ENCODE assay signal across 10 mouse cellular contexts in genomic region chr9:57501861-57502260, GRCm38 (mm10). TPM values are rescaled to one million over a fixed set of nuclear protein-coding genes. Genes with fewer than 3 reads are reported as not detected.
DNase-seq lines count a peak whose midpoint lies in the region; ATAC-seq and TF ChIP-seq lines count a peak whose summit lies in the region.
"Had no signal": no experiment of that assay in that cellular context is flagged by ENCODE, and none has a peak within 500 bp of the region (broad histone marks: within the 10 kb centered on the region; RNA-seq: fewer than 3 reads in every experiment).

No protein-coding gene starts in this region.

- no peak for ATAC-seq in kidney, postnatal 0 days (replicated peaks; ENCODE audit: low FRiP score, low read depth)
- peak; percentile 71 for ATAC-seq in hindbrain, embryonic 14.5 days (ENCODE audit: low FRiP score)
- ATAC-seq in neural tube, embryonic 14.5 days (ENCODE audit: low read depth): peak; percentile 57
- ATAC-seq: Patski had no signal

- peaks cover 21% of the 10 kb centered on the region for H3K4me1 ChIP-seq in kidney, postnatal 0 days (replicated peaks; ENCODE audit: insufficient read depth, low read length)
- peaks cover 63% of the 10 kb centered on the region for H3K4me1 ChIP-seq in hindbrain, embryonic 14.5 days (replicated peaks; ENCODE audit: control insufficient read depth, insufficient read depth, low read length)
- peaks cover 65% of the 10 kb centered on the region for H3K4me1 ChIP-seq in neural tube, embryonic 14.5 days (ENCODE audit: control insufficient read depth, insufficient read depth, low read length)
- peaks cover 11% of the 10 kb centered on the region for H3K4me1 ChIP-seq in thymus, adult 2 months (replicated peaks; ENCODE audit: control insufficient read depth, insufficient read depth, low read length)

- under 1% methylated on average over 20 of the region's 20 CpGs for WGBS in kidney, postnatal 0 days
- under 1% methylated on average over 20 of the region's 20 CpGs for WGBS in hindbrain, embryonic 14.5 days
- under 1% methylated on average over 20 of the region's 20 CpGs for WGBS in neural tube, embryonic 14.5 days
- 7% methylated on average over 20 of the region's 20 CpGs for WGBS in thymus, adult 2 months

- peak; percentile 46 for DNase-seq in kidney, postnatal 0 days (ENCODE audit: low spot score)
- DNase-seq in kidney, adult 8-10 months: no peak
- peak; percentile 45 for DNase-seq in embryo, embryonic 9.5 days (ENCODE audit: extremely low spot score)
- peak; percentile 77 for DNase-seq in hindbrain, embryonic 14.5 days (ENCODE audit: low spot score)
- no peak for DNase-seq in cerebellum, postnatal 25 days
- DNase-seq in adrenal gland, postnatal 10 days: no peak
- no peak for DNase-seq in thymus, adult 2 months

- no peak overlapping the region for H3K4me3 ChIP-seq in kidney, postnatal 0 days (replicated peaks; ENCODE audit: low read depth, low read length)
- H3K4me3 ChIP-seq in hindbrain, embryonic 14.5 days (replicated peaks; ENCODE audit: low read length): peak overlapping the region; percentile 24
- H3K4me3 ChIP-seq in neural tube, embryonic 14.5 days (ENCODE audit: low read depth, low read length): peak overlapping the region; percentile 21
- H3K4me3 ChIP-seq in thymus, adult 2 months (ENCODE audit: control insufficient read depth, insufficient read depth, low read length): no peak overlapping the region

- H3K27me3 ChIP-seq in kidney, postnatal 0 days (ENCODE audit: insufficient read depth, low read length): peaks cover 33% of the 10 kb centered on the region
- H3K27me3 ChIP-seq in hindbrain, embryonic 14.5 days (ENCODE audit: control insufficient read depth, insufficient read depth, low read length): peaks cover 39% of the 10 kb centered on the region
- peaks cover 12% of the 10 kb centered on the region; the same call in 1 of the 2 replicates for H3K27me3 ChIP-seq in neural tube, embryonic 14.5 days (ENCODE audit: control insufficient read depth, insufficient read depth, low read length)
- H3K27me3 ChIP-seq in thymus, adult 2 months (ENCODE audit: control insufficient read depth, insufficient read depth, low read length): peaks cover 35% of the 10 kb centered on the region

- H3K4me2 ChIP-seq in kidney, postnatal 0 days (ENCODE audit: low read length): peak overlapping the region; percentile 92; the same call in 1 of the 2 replicates
- H3K4me2 ChIP-seq in hindbrain, embryonic 14.5 days (replicated peaks): peak overlapping the region; percentile 73
- peak overlapping the region; percentile 89 for H3K4me2 ChIP-seq in neural tube, embryonic 14.5 days (ENCODE audit: low read depth, low read length)

- H3K36me3 ChIP-seq in kidney, postnatal 0 days (ENCODE audit: insufficient read depth, low read length): no peaks in the 10 kb centered on the region
- no peaks in the 10 kb centered on the region for H3K36me3 ChIP-seq in hindbrain, embryonic 14.5 days (replicated peaks; ENCODE audit: control insufficient read depth, insufficient read depth)
- no peaks in the 10 kb centered on the region for H3K36me3 ChIP-seq in neural tube, embryonic 14.5 days (ENCODE audit: control insufficient read depth, insufficient read depth, low read length)
- no peaks in the 10 kb centered on the region for H3K36me3 ChIP-seq in thymus, adult 2 months (ENCODE audit: control insufficient read depth, insufficient read depth, low read length)

- no peak overlapping the region for H3K9ac ChIP-seq in kidney, postnatal 0 days (ENCODE audit: low read depth, low read length)
- H3K9ac ChIP-seq in hindbrain, embryonic 14.5 days: peak overlapping the region; percentile 50
- H3K9ac ChIP-seq in neural tube, embryonic 14.5 days (replicated peaks; ENCODE audit: low read depth, low read length): peak overlapping the region; percentile 41

- no peaks in the 10 kb centered on the region for H3K9me3 ChIP-seq in kidney, postnatal 0 days (replicated peaks; ENCODE audit: low read length)
- no peaks in the 10 kb centered on the region for H3K9me3 ChIP-seq in hindbrain, embryonic 14.5 days (ENCODE audit: control insufficient read depth, low read length)
- H3K9me3 ChIP-seq in neural tube, embryonic 14.5 days (ENCODE audit: control insufficient read depth, low read length): no peaks in the 10 kb centered on the region

- TF ChIP-seq POLR2A in thymus, adult 2 months (IDR thresholded peaks at IDR 0.05; ENCODE audit: control insufficient read depth, extremely low read depth, insufficient read depth, low read length, poor library complexity): no peak

- no peak overlapping the region for H3K27ac ChIP-seq in kidney, postnatal 0 days
- peak overlapping the region; percentile 88 for H3K27ac ChIP-seq in hindbrain, embryonic 14.5 days
- peak overlapping the region; percentile 86 for H3K27ac ChIP-seq in neural tube, embryonic 14.5 days (ENCODE audit: low read depth, low read length)
- no peak overlapping the region for H3K27ac ChIP-seq in thymus, adult 2 months (ENCODE audit: control insufficient read depth, insufficient read depth, low read length)

- no peak for TF ChIP-seq CTCF in kidney, postnatal 0 days (IDR thresholded peaks at IDR 0.05; ENCODE audit: low read depth)
- no peak for TF ChIP-seq CTCF in thymus, adult 2 months (IDR thresholded peaks at IDR 0.05; ENCODE audit: borderline replicate concordance, control insufficient read depth, extremely low read depth, insufficient read depth, low read length, poor library complexity)

RNA-seq across cellular contexts. Expression of gene Rpp25, which starts 2.0 kb away (rescaled TPM):
- 3.8 and 4.2 TPM in 2 replicates for polyA plus RNA-seq in kidney, postnatal 0 days (2015; fragmentation: Nextera tagmentation; extraction: Ambion mirVana)
- polyA plus RNA-seq in hindbrain, embryonic 14.5 days (2014; fragmentation: Nextera tagmentation; extraction: Ambion mirVana): 17.0 and 19.7 TPM in 2 replicates
- polyA plus RNA-seq in neural tube, embryonic 14.5 days (2014; fragmentation: Nextera tagmentation; extraction: Ambion mirVana): 21.5 and 25.8 TPM in 2 replicates
- total RNA-seq in adrenal gland, postnatal 10 days (2021): 1 to 10 TPM; 1.8 to 3.6 TPM
- polyA plus RNA-seq in thymus, adult 2 months (2012; rRNA removed): 0.26 and 0.75 TPM in 2 replicates
- total RNA-seq: neutrophil, adult 5-6 weeks had no signal

RNA-seq across cellular contexts. Expression of gene Cox5a, which starts 19.2 kb away (rescaled TPM):
- polyA plus RNA-seq in kidney, postnatal 0 days (2015; fragmentation: Nextera tagmentation; extraction: Ambion mirVana): 1,314 and 1,348 TPM in 2 replicates
- polyA plus RNA-seq in hindbrain, embryonic 14.5 days (2014; fragmentation: Nextera tagmentation; extraction: Ambion mirVana): 956 and 1,017 TPM in 2 replicates
- polyA plus RNA-seq in neural tube, embryonic 14.5 days (2014; fragmentation: Nextera tagmentation; extraction: Ambion mirVana): 936 and 1,022 TPM in 2 replicates
- 1,000 to 10,000 TPM; 1,277 to 1,442 TPM for total RNA-seq in adrenal gland, postnatal 10 days (2021)
- polyA plus RNA-seq in thymus, adult 2 months (2012; rRNA removed): 376 and 397 TPM in 2 replicates

RNA-seq across cellular contexts. Expression of gene Scamp5, which starts 34.0 kb away (rescaled TPM):
- polyA plus RNA-seq in kidney, postnatal 0 days (2015; fragmentation: Nextera tagmentation; extraction: Ambion mirVana): 18.3 and 19.4 TPM in 2 replicates
- 90.0 and 108 TPM in 2 replicates for polyA plus RNA-seq in hindbrain, embryonic 14.5 days (2014; fragmentation: Nextera tagmentation; extraction: Ambion mirVana)
- 61.3 and 73.7 TPM in 2 replicates for polyA plus RNA-seq in neural tube, embryonic 14.5 days (2014; fragmentation: Nextera tagmentation; extraction: Ambion mirVana)
- total RNA-seq in adrenal gland, postnatal 10 days (2021): 10 to 100 TPM; 15.2 to 19.9 TPM
- 9.3 and 12.1 TPM in 2 replicates for polyA plus RNA-seq in thymus, adult 2 months (2012; rRNA removed)
- total RNA-seq: neutrophil, adult 5-6 weeks had no signal

RNA-seq across cellular contexts. Expression of gene Fam219b, which starts 35.5 kb away (rescaled TPM):
- 13.6 and 15.1 TPM in 2 replicates for polyA plus RNA-seq in kidney, postnatal 0 days (2015; fragmentation: Nextera tagmentation; extraction: Ambion mirVana)
- polyA plus RNA-seq in hindbrain, embryonic 14.5 days (2014; fragmentation: Nextera tagmentation; extraction: Ambion mirVana): 21.2 and 23.1 TPM in 2 replicates
- 23.7 and 24.0 TPM in 2 replicates for polyA plus RNA-seq in neural tube, embryonic 14.5 days (2014; fragmentation: Nextera tagmentation; extraction: Ambion mirVana)
- 10 to 100 TPM; 19.6 to 23.4 TPM for total RNA-seq in adrenal gland, postnatal 10 days (2021)
- polyA plus RNA-seq in thymus, adult 2 months (2012; rRNA removed): 9.8 and 10.4 TPM in 2 replicates

RNA-seq across cellular contexts. Expression of gene Mpi, which starts 50.7 kb away (rescaled TPM):
- polyA plus RNA-seq in kidney, postnatal 0 days (2015; fragmentation: Nextera tagmentation; extraction: Ambion mirVana): 34.5 and 35.9 TPM in 2 replicates
- 54.7 and 60.0 TPM in 2 replicates for polyA plus RNA-seq in hindbrain, embryonic 14.5 days (2014; fragmentation: Nextera tagmentation; extraction: Ambion mirVana)
- 60.7 and 62.1 TPM in 2 replicates for polyA plus RNA-seq in neural tube, embryonic 14.5 days (2014; fragmentation: Nextera tagmentation; extraction: Ambion mirVana)
- total RNA-seq in adrenal gland, postnatal 10 days (2021): 10 to 100 TPM; 31.1 to 47.1 TPM
- polyA plus RNA-seq in thymus, adult 2 months (2012; rRNA removed): 39.1 and 54.3 TPM in 2 replicates

Comparison
In these comparisons a context has a peak if more than half of its experiments do, and no peak if none do; other contexts are left out.
1. DNase-seq: peak in kidney, postnatal 0 days (single experiment), embryo, embryonic 9.5 days (single experiment) and hindbrain, embryonic 14.5 days (single experiment); none in kidney, adult 8-10 months (0 of 2), cerebellum, postnatal 25 days (0 of 2), adrenal gland, postnatal 10 days (single experiment) and thymus, adult 2 months (single experiment).
2. H3K27ac ChIP-seq: peak in hindbrain, embryonic 14.5 days (single experiment) and neural tube, embryonic 14.5 days (single experiment); none in kidney, postnatal 0 days (single experiment) and thymus, adult 2 months (single experiment).
3. H3K4me3 ChIP-seq: peak in hindbrain, embryonic 14.5 days (single experiment) and neural tube, embryonic 14.5 days (single experiment); none in kidney, postnatal 0 days (single experiment) and thymus, adult 2 months (single experiment).
4. Peak in every context shown above with its lines, with median percentiles within 50 percentile points of each other: H3K4me2 ChIP-seq.